Mouse (Mus musculus) T-cell, adult 66 days (primary cell): ENCODE data around the gene Gm20773. TPM values are rescaled to one million over a fixed set of nuclear protein-coding genes. Genes with fewer than 3 reads are reported as not detected.

Source experiments
- total RNA-seq, 2 experiments: library from RNA; stranded (reverse); gene quantifications; 3 replicates in 1 of 2; 4 replicates in 1 of 2; pipeline ENCODE4 v1.2.4; 2023

The Gm20773 gene
- total RNA-seq, result not detected

GRCm38 (mm10) chrY:13493726-13494125 is at the start of gene Gm20773:
Gene Gm20773, plus strand, starts transcription at chrY:13494026.

GRCm38 (mm10) chrY:13465479-13465878 is 28.3 kb upstream of the Gm20773 start, which contains the start of gene Gm21866:
Gene Gm21866, minus strand, starts transcription at chrY:13465579.

Other genes starting within 250 kb of the Gm20773 start
- not detected for gene Gm21440, start 241.6 kb upstream of the Gm20773 start, total RNA-seq
- not detected for gene Gm21454, start 241.6 kb upstream of the Gm20773 start, total RNA-seq
- gene Gm21725, start 145.0 kb upstream of the Gm20773 start, total RNA-seq, result not detected
- not detected for gene Gm21866, start 28.4 kb upstream of the Gm20773 start, total RNA-seq